Mouse (Mus musculus) layer of hippocampus, postnatal 10 days (tissue): ENCODE results near the gene Rasl2-9. TPM values are rescaled to one million over a fixed set of nuclear protein-coding genes. Genes with fewer than 3 reads are reported as not detected.
"Not testable (repeated sequence)": the region's sequence is repeated elsewhere in the genome, so short reads cannot be mapped to it uniquely, and the experiment has no call there.

ENCODE experiments used
- DNase-seq, 2 experiments: peaks; one replicate each; pipeline ENCODE4 v3.0.0; 2021; ENCODE audit warnings: low spot score in 2 of 2
- long read RNA-seq: library from polyadenylated mRNA; stranded (forward); transcript quantifications from one replicate; pipeline ENCODE4 v2.0.0, GENCODE M21; 2023
- total RNA-seq, 2 experiments: library from RNA; stranded (reverse); gene quantifications; 2 replicates each; pipeline ENCODE4 v1.2.3; 2021

Rasl2-9 gene
- not detected for total RNA-seq
- long read RNA-seq = 0 reads

- peak; percentile 82 to 89 for DNase-seq
Observed at GRCm38 (mm10) chr7:5125549-5126406, at the start of gene Rasl2-9. Rasl2-9 (minus strand) TSS chr7:5125950.

- DNase-seq = not testable (repeated sequence)
Observed at GRCm38 (mm10) chr7:5149570-5149969, 23.8 kb upstream of the Rasl2-9 start, which contains the start of gene Vmn1r55. Vmn1r55 (minus strand) TSS chr7:5149670.

- no peak for DNase-seq
Observed at GRCm38 (mm10) chr7:5125078-5125477, 672 bp downstream of the Rasl2-9 start.

GRCm38 (mm10) chr7:5116850-5117249, 8.9 kb downstream of the Rasl2-9 start, which contains the start of gene Rfpl4:
Rfpl4 (minus strand) TSS chr7:5116950.
- DNase-seq = no peak

DNA sequence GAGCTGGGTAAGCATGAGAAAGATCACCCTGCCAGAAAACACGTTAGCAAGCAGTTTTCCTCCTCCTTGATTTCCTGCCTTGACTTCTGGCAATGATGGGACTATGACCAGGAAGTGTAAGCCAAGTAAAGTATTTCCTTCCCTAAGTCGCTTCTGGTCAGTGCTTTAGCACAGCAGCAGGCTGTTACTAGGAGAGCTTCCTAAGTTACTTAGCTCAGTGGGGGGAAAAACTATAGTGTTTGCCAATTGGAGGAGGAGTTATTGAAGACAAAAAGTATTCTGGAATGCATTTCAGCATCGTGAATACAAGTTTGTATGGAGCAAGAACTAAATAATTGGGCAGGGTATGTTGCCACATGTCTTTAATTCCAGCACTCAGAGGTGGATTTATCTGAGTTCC, 13.0 kb downstream of the Rasl2-9 start:
- DNase-seq = no peak

- no peak for DNase-seq
Observed at GRCm38 (mm10) chr7:5109301-5109700, 16.4 kb downstream of the Rasl2-9 start.

- no peak for DNase-seq
Observed at GRCm38 (mm10) chr7:5108272-5108671, 17.5 kb downstream of the Rasl2-9 start.

DNA sequence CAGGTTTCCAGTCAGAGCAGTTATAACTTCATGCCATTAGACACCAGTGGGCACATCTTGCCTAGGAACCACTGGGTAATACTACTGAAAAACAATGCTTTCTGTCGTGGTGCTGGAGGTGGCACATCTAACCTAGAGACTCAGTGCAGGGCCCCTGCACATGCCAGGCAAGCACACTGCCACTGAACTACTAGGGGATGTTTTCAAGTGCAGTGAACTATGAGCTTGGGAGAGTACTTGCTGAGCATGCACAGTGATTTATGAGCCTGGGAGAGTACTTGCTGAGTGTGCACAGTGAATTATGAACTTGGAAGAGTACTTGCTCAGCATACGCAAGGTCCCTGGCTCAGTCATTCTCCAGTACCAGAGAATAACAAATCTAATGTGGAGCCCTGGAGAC, 23.2 kb downstream of the Rasl2-9 start:
- DNase-seq = no peak

GRCm38 (mm10) chr7:5101066-5101663, 24.6 kb downstream of the Rasl2-9 start:
- no peak for DNase-seq

- no peak for DNase-seq
Observed at GRCm38 (mm10) chr7:5099796-5100195, 26.0 kb downstream of the Rasl2-9 start.

GRCm38 (mm10) chr7:5098769-5099168, 27.0 kb downstream of the Rasl2-9 start:
- no peak for DNase-seq

GRCm38 (mm10) chr7:5092831-5093510, 32.8 kb downstream of the Rasl2-9 start:
- no peak for DNase-seq

DNA sequence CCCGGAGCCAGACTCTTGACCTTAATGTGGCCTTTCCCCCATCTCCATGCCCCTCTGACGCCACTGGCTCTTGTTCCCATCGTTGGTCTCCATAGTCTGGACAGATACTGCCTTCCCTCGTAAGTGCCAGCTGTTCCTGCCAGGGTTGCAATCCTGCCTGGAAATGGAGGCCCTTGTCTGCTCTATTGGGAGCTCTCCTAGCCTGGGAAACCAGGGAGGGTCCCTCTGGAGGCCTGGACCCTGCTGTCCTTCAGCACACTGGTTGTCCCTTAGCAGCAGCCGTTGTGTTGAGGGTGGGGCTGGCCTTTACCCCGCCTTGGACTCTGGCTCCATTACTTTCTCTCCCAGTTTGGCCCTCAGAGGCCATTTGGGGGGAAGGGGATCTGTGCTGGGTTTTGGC, 33.4 kb downstream of the Rasl2-9 start:
- DNase-seq = no peak

GRCm38 (mm10) chr7:5091008-5091728, 34.6 kb downstream of the Rasl2-9 start:
- DNase-seq = no peak

- DNase-seq = no peak
Observed at GRCm38 (mm10) chr7:5089853-5090252, 35.9 kb downstream of the Rasl2-9 start.

DNA sequence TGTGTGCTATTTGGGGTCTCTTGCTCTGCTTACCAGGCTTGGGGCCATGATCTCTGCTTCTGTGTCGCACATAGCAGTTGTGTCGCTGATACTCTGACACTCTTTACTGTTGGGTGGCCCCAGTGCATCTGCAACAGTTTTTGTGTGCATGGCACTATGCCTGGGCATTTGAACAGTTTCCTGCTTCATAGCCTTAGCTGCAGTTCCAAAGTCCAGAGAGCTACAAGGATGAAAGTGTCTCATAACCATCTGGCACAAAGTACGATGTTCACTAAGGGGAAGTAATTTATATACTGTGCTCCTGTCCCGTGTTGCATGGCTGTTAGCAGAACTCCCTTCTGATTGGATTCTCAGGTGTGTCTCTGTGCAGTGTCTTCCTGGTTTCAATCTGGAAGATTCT, 37.9 kb downstream of the Rasl2-9 start:
- DNase-seq = no peak

- no peak for DNase-seq
Observed at GRCm38 (mm10) chr7:5086921-5087440, 38.8 kb downstream of the Rasl2-9 start.

DNA sequence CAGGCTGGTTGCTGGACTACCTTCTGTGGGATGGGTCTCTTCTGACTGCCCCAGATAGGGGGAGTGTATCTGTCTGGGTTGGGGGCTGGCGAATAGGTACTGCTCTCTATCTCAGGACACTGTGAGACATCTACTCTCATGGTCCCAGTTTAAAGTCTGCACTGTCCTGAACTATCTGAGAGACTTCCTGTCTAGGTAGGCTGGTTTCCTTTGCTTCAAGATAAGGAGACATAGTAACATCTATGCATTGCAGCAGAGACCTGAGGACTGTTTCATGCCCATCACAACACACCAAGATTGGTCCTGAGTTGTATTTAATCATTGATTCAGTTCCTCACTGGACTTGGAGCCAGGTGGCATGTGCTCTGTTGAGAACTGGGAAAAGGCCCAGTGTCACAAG, 40.2 kb downstream of the Rasl2-9 start:
- no peak for DNase-seq

- DNase-seq = no peak
Observed at GRCm38 (mm10) chr7:5083325-5084105, 42.2 kb downstream of the Rasl2-9 start.

- no peak for DNase-seq
Observed at GRCm38 (mm10) chr7:5081939-5082338, 43.8 kb downstream of the Rasl2-9 start.
